Mouse (Mus musculus) adrenal gland, postnatal 25 days (tissue): ENCODE measurements around the gene Pm20d1. TPM values are rescaled to one million over a fixed set of nuclear protein-coding genes. Genes with fewer than 3 reads are reported as not detected.
"Not testable (repeated sequence)": the region's sequence is repeated elsewhere in the genome, so short reads cannot be mapped to it uniquely, and the experiment has no call there.

Source experiments
- DNase-seq: peaks from one replicate; pipeline ENCODE4 v3.0.0; 2021; ENCODE audit warnings: mixed read lengths
- total RNA-seq: library from RNA; stranded (reverse); gene quantifications from 2 replicates; pipeline ENCODE4 v1.2.3, GENCODE M21; 2021

Pm20d1 gene
- total RNA-seq, 1 experiment from 2014 or later: 15.5 TPM

DNA sequence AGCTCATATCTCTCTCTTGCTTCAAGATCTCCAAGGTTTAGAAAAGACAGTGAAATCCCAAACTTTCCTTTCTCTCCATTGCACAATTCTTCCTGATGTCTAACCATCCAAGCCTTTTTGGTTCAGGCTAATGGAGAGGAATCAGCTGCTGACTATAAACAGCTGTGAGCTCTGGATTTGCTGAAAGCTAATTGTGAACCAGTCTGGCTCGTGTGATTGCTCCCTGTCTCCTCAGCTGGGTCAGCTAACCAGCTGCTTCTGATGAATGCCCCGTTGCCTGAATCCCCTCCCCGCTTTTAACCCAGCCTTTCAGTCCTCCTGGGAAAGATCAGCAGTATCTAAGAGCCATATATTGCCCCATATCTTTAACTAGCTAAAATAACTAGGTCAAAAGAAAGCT, 2.6 kb upstream of the Pm20d1 start:
- no peak for DNase-seq

DNA sequence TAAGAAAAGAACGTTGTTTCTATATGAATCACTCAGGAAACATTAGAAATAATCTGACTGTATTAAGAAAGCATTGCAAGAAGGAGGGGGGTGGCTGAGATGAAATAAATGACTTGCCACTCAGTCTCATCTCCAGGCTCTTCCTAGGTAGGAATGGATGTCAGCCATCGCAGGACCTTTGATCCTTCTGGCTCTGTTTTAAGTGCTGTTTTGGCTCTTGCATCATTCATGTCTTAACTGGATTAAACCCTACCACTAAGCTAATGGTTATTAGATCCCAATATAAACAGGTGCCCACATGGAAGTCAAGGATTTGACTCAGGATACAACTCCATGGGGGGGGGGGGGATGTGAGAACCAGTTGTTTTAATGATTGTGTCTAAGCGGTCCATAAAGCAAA, 2.0 kb upstream of the Pm20d1 start:
- DNase-seq: no peak

DNA sequence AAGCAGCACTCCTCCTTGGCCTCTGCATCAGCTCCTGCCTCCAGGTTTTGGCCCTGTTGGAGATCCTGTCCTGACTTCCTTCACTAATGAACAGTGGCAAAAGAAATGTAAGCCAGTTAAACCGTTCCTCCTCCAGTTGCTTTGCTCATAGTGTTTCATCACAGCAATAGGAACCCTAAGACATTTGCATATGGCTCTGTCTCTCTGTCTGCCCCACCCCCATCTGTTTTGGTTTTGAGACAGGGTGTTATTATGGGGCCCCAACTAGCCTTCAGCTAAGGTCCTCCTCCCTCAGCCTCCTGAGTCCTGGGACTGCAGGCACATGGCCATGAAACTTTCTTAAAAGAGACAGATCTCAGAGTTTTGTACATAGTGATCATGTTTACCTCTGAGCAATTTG, 2.8 kb downstream of the Pm20d1 start:
- no peak for DNase-seq

DNA sequence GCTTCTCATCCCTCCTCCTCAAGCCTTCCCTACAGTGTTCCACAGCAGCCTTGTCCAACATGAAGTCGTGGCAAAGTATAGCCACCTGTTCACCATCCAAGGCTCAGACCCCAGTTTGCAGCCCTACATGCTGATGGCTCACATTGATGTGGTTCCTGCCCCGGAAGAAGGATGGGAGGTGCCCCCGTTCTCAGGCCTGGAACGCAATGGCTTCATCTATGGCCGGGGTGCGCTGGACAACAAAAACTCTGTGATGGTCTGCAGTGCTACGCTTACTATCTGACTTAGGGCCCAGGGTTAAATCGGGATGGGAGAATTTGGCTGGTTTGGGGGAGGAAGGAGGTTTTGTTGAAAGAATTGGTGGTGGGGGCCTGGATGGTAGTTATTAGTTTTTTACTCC, 3.9 kb downstream of the Pm20d1 start:
- DNase-seq: no peak

DNA sequence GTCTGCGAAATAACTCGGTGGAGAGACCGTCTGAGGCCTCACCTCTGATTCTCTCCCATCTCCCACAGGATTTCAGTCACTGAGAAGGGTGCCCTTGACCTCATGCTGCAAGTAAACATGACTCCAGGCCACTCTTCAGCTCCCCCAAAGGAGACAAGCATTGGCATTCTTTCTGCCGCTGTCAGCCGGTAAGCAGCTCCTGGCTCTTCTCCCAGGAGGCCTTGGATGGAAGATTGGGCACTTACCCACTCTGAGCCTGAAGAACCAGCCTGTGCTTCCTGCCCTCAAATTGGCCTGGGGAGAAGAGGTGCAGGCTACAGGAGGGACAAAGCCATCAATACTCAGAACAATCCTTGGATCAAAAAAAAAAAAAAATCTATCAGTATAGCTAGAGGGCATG, 5.5 kb downstream of the Pm20d1 start:
- peak; percentile 20 for DNase-seq

DNA sequence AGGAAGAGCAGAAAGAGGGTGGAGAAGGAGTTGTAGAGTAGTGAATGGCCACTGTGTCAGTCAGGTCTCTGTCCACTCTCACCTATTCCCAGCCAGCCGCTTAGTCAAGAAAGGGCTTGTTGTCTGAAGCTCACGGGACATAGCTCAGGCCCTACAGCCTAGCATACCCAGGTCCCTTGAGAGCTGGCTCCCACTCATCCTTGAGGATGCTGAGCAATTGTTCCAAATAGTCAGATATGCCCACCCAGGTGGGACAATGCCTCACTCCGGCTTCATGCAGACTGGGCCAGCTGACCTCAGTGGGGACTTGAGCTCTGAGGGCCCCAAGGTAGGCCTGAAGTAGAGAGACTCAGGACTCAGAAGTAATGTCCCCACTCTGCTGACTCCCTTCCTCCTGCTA, 7.0 kb downstream of the Pm20d1 start:
- DNase-seq: no peak

DNA sequence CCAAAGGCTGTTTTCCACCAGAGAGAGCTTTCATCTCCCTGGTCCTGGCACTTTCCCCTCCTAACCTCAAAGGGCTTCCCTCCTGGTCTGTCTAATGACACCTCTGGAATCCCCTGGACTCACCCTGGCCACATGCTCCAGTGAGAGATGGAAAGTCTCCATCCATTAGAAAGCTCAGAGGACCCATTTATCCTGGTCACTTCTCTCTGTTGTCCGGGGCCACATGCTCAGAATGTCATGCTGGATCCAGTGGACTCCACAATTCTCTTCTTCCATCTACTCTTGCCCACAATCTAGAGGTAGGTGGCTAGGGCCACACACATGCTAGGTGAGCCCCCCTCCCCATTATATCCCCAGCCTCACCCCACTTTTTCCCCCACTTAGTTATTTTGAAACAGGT, 11.8 kb downstream of the Pm20d1 start:
- no peak for DNase-seq

DNA sequence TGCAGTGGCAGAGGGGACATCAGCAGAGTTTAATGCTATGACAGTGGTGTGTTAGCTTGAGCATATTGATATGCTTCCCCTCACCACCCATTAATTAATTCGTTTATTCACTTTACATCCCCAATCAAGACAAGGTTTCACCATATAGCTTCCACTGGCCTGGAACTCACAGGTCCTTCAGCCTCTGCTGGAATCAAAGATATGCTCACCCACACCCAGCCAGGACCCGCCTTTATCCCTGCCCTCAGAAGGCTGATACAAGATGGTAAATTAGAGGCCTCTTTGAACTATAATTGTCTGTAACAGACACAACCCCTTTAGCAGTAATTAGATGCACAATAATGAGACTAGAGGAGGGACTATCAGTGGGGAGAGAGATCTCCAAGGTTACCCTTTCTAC, 12.5 kb downstream of the Pm20d1 start:
- no peak for DNase-seq

DNA sequence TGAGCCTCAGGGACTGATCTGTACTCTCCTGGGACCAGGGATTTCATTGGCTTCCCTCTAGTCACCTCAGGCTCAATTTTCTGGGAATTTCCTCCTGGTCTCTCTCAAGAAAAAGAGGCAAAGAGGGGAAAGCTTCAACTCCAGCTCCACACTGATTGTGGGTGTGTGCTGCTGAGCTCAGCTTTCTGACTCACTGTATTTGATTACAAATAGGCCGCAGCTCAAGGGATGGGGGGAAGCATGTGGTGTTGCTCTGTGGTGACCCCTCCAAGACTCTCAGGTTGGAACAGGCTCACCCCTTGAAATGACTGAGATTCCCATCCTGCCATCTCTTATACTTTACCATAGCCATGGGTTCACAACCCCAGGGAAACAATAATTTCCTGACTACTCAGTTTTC, 14.2 kb downstream of the Pm20d1 start:
- no peak for DNase-seq

DNA sequence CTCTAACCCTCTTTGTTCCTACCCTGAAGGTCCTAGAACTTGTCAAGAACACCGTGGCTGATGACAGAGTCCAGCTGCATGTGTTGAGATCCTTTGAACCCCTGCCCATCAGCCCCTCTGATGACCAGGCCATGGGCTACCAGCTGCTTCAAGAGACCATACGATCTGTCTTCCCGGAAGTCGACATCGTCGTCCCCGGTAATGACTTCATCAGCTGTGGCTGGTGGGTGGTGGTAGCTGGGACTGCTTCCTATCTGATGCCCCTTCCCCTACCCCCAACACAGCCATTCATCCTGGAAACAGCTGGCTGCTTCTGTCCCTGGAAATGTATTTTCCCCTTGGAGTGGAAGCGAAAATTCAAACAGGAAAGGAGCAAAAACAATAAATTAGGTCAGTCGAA, 14.8 kb downstream of the Pm20d1 start:
- DNase-seq: no peak

DNA sequence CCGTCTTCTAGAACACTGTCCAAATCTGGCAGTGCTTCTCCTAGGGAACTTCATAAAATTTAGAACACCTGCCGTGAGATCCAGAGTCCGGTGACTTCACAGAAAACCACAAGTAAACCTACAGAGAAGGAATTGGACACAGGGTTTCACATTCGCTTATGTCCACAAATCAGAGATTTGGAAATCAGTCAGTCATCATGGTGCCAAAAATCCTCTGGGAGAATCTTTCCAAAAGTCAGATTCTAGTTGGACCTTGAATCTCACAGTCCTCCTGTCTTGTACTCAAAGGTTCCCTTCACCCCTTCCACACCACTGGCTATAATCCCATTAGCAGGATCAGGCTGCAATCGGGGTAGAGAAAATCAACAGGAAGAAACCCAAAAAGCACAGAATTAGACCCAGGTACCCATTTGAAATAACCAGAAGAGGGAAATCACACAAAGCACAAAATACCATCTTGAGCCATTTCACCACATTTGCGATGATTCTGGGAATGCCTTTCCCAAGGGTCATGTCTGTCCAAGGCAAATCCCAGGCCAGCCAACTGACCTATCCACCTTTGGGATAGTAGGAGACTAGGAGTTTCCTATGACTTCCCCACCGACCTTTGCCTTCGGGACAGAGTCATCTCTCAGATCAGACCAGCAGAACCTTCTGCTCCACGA, 15.6 kb downstream of the Pm20d1 start:
- no peak for DNase-seq

DNA sequence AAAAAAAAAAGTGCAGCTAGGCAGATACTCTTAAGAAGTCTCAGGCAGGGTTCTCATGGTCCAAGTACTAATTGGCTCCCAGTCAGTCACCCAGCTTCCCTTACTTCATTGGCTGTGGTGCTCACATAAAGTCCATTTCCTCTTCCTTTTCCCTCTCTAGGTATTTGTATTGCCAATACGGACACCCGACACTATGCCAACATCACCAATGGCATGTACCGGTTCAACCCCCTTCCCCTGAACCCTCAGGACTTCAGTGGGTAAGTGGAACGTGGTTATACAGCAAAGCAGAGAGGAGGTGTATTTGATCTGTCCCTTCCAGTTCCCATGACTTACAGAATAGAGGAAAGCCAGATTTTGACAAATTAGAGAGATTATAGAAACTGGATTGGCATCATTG, 16.6 kb downstream of the Pm20d1 start:
- no peak for DNase-seq

DNA sequence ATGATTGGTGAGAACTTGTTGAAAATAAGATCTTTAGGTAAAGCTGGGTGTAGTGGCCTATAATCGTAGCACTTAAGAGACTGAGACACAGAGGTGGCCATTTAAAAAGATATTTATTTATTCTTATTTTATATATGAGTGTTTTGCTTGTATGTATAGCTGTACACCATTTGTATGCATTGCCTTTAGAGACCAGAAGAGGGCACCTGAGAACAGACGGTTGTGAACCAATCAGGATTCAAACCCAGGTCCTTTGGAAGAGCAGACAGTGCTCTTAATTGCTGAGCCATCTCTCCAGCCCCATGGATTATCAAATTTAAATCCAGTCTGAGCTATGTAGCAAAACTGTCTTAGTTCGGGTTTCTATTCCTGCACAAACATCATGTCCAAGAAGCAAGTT, 17.0 kb downstream of the Pm20d1 start:
- no peak for DNase-seq

DNA sequence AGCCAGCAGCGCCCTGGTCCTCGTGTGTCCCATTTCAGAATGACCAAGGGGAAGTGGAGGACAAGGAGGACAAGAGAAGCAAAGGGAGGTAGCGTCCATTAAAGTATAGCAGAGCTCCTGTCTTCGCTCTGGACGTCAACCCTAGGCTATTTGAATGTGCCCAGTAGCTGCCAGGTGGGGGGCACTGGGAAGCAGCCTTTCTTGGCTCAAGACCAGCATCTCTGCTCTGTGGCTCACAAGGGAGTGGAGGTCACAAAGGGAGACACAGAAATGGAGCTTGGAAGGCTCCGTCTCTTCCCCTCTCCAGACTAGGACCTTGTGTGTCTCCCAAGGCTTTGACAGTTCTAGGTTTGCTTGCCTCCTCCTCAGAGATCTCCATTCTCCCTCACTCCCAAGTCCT, 19.7 kb downstream of the Pm20d1 start:
- no peak for DNase-seq

DNA sequence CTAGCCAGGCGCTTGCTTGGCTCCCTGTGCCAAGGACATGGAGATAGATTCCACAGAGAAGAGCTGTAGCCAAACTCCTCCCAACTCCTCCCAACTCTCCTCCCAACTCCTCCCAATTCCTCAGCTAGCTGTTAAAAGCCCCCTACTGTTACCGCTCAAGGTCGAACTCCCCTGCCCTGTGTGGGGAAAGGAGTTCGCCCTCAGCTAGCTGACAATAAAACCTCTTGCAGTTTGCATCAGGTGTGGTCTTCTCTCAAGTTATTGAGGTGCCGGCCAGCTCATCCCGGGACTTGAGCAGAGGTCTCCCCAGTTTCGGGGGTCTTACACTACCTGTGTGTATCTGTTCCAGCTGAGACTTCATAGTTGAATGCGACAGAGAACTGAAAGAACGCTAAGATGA, 23.2 kb downstream of the Pm20d1 start:
- DNase-seq: not testable (repeated sequence)

DNA sequence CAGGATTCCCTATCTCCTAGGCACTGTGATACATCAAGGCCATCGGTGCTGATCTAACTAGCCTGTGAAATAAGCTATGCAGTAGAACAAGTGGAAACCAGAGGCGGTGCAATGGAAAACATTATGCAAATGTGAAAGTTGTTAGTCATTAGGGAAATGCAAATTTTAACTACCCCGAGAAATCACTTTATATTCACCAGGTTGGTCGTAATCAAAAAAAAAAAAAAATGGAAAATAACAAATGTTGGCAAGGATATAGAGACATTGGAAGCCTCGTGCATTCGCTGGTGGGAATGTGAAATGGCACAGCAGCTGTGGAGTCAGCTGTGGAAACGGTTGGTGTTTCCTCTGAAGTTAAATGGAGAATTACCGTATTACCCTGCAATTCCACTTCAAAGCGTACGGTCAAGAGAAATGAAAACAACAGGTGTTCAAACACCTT, 23.7 kb downstream of the Pm20d1 start:
- DNase-seq: no peak

DNA sequence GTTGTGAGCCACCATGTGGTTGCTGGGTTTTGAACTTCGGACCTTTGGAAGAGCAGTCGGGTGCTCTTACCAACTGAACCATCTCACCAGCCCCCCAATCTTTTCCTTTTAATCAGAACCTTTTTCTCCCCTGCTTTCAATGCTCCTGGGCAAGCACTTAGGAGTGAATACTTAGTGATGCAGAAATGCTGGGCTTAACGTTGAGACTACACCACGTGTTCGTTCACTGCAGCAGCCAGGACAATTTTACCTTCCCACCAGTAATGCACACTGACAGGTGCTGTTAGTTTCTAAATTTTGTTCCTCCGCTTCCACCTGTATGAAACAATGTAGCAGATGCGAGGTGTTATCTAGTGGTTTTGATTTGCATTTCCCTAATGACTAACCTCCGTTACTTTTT, 25.1 kb downstream of the Pm20d1 start:
- DNase-seq: no peak

DNA sequence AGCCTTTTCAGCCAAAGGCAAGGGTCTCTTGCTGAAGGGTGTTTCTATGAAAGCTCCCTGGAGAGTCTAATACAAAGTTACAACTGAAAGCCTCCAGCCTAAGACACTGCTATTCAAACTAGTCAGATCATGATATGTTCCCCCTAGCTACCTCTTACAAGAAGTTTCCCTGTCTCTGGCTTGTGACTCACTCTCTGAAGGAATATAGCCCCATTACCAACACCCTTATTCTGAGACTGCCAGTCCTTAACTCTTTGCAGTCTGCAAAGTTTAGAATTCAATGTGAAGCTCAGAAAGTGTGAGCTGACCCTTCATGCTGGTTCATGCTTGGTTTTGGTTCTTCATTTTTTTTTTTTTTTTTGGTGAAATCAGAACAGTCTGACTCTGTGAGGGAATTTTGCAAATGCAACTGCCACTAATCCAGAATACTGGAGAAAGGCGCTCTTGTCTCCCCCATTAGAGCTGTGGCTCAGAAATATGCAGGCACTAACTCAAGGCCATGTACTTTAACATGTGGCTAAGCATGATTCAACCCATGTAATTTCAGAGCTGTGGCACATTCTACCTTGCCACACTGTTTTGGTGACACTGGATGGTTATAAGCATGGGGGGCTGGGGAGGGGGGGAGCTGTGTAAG, 25.8 kb downstream of the Pm20d1 start:
- no peak for DNase-seq

DNA sequence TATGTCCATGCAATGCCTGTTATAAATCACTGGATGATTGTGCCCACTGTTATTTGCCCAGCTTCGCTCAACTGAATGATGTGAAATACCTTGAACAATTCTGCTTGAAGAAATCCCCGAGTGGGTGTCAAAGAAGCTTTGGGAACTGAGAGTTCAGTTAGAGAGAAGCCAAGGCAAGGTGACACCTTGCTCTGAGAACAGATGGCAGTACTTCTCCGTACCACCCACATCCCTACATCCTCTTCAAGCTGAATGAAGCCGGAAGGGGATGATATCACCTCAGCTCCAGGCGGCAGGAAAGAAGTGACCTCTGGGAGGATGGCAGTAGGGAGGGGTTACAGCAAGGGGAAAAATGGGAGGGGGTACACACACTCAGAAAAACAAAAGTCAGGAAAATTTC, 26.4 kb downstream of the Pm20d1 start:
- no peak for DNase-seq

DNA sequence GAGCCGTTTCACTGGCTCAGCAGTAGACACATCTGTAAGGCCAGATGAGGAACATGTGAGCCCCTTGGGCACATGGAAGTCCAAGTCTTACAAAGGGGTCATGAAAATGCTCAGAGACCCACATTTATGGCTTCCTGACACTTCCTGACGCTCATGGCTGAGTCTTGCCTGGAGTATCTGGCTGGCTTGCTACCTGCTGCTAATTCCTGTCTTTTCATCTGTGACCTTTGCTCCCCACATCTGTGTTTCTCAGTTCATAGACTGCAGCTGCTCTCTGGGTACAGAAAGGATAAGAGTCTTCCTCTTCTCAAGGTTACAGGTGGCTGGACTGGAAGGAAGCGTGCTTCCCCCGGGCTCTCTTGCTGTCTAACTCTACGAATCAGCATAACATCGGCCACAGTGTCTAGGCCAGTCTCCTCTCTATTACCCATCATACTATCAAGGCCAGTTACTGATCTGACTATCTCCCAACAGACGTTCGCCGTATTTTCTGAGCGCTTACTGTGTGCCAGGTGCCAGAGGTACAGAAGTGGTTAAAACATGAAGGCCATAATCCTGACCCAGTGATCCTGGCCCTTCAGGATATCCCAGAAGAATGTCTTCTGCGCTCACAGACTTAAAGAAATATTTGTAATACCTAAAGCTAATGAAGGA, 27.5 kb downstream of the Pm20d1 start:
- DNase-seq: no peak

DNA sequence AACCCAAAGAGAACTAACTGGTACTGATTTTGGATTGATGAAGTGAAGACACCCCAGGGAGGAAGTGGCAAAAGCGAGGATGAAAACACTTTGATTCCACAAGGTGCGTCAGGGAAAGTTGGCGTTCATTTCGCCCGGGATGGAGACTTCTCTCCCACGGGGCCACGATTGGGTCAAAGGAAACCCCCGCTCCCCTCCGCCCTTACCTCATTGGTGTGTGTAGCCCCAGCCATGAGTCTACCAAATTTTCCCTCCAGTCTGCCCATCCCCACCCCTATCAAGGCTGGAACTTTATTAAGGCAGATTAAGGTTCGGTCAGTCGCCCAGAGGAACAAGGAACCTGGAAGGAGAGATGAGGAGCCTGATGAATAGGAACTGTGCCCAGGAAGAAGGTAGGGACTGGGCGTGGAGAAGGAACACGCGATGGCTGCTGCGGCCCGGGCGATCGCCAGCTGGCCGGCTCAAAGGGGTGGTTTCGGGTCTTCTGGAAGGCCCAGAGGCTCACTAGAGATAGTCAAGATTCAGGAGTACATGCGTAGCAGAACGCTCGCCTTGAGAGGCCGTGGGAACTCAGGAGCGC, 30.1 kb downstream of the Pm20d1 start, which contains the start of gene Slc41a1:
Gene Slc41a1, plus strand, starts transcription at position 287 of the 580 bp plus-strand sequence.
- DNase-seq: no peak

DNA sequence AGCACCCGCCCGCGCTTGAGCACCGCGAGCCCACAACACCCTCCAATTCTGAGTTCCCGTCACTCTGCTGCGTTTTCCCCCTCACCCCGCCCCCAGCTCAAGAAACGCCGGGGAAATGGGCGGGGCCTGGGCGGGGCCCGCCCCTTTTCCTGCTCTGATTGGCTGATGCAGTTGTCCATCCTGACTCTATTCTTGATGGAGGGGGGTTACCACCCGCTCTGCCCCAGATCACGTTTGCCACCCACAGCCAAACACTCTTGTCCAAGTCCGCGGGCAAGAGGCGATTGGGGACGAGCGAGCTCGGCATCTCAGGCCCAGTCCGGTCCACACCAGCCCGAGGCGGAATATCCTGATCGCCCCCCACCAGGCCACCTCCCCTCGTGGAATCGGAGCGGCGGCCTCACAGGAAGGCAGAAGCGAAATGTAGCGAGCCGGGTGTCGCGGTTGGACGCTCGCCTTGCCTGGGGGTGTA, 30.6 kb downstream of the Pm20d1 start:
- peak; percentile 94 for DNase-seq
